ENCODE assay signal across 9 mouse cellular contexts in the genomic region with DNA sequence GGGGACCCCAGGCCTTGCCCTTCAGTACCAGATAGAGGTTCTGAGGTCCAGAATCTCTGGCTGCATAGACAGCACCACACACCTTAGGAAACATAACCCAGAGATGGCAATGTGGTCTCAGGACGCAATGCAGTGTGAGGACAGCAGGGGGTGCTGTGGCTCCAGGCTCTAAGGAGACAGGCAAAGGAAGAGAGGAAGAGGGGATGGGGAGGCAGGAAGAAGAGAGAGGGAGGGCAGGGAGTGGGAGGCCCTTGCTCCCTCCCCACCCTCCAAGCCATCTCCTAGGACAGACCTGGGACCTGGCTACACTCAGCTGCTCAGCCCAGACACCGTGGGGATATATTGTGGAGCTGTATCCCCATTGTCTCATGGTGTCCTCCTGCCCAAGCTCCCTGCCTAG. TPM values are rescaled to one million over a fixed set of nuclear protein-coding genes. Genes with fewer than 3 reads are reported as not detected.
DNase-seq lines count a peak whose midpoint lies in the region; ATAC-seq and TF ChIP-seq lines count a peak whose summit lies in the region.
"Had no signal": no experiment of that assay in that cellular context is flagged by ENCODE, and none has a peak within 500 bp of the region (broad histone marks: within the 10 kb centered on the region; RNA-seq: fewer than 3 reads in every experiment).

No protein-coding gene starts in this region.

- H3K36me3 ChIP-seq in kidney, embryonic 15.5 days: no peaks in the 10 kb centered on the region
- no peaks in the 10 kb centered on the region for H3K36me3 ChIP-seq in liver, embryonic 11.5 days (ENCODE audit: control insufficient read depth, insufficient read depth, low read length)
- no peaks in the 10 kb centered on the region for H3K36me3 ChIP-seq in myocyte (ENCODE audit: control insufficient read depth, insufficient read depth)
- H3K36me3 ChIP-seq: limb, embryonic 15.5 days had no signal

- intact Hi-C loops in heart, postnatal 25 days (cut with DNase I): loop anchor here (2.0 to 5.0 kb wide), 5 partner anchors 110 to 705 kb away; a partner anchor contains a TSS

- WGBS in kidney, embryonic 15.5 days: 21% methylated on average over 2 of the region's 2 CpGs
- 17% methylated on average over 2 of the region's 2 CpGs for WGBS in liver, embryonic 11.5 days

- TF ChIP-seq POLR2A in cortical plate, adult 2 months (IDR thresholded peaks at IDR 0.05; ENCODE audit: extremely low read depth, insufficient read depth, low read length): no peak
- no peak for TF ChIP-seq POLR2A in myocyte (IDR thresholded peaks at IDR 0.05; ENCODE audit: insufficient read length, low read depth)

- no peak overlapping the region for H3K4me2 ChIP-seq in kidney, embryonic 15.5 days
- no peak overlapping the region for H3K4me2 ChIP-seq in liver, embryonic 11.5 days
- peak overlapping the region; percentile 25 for H3K4me2 ChIP-seq in myocyte (ENCODE audit: low read depth)
- H3K4me2 ChIP-seq: limb, embryonic 15.5 days had no signal

- H3K9ac ChIP-seq in kidney, embryonic 15.5 days: no peak overlapping the region
- no peak overlapping the region for H3K9ac ChIP-seq in liver, embryonic 11.5 days (ENCODE audit: low read depth, low read length)
- H3K9ac ChIP-seq: limb, embryonic 15.5 days had no signal

- peak; percentile 99 for TF ChIP-seq CTCF in cortical plate, adult 2 months (IDR thresholded peaks at IDR 0.05; ENCODE audit: extremely low read depth, insufficient read depth, low read length)

- H3ac ChIP-seq in myocyte (ENCODE audit: control insufficient read depth, insufficient read length): no peak overlapping the region

- peaks cover 3% of the 10 kb centered on the region; the same call in 1 of the 2 replicates for H3K4me1 ChIP-seq in cortical plate, adult 2 months (ENCODE audit: control insufficient read depth, insufficient read depth, low read length)
- H3K4me1 ChIP-seq in kidney, embryonic 15.5 days: peaks cover 22% of the 10 kb centered on the region
- peaks cover 14% of the 10 kb centered on the region for H3K4me1 ChIP-seq in liver, embryonic 11.5 days (replicated peaks; ENCODE audit: control insufficient read depth, insufficient read depth, low read length)

- DNase-seq in heart, adult 11 months: peak; percentile 96
- DNase-seq in heart, postnatal 25 days (ENCODE audit: low spot score): no peak
- peak; percentile 54 to 68 for DNase-seq in gastrocnemius, postnatal 4 days (ENCODE audit: low spot score in 2 of 2)
- peak; percentile 74 for DNase-seq in liver, embryonic 11.5 days (ENCODE audit: low spot score)
- DNase-seq in spleen, postnatal 36 days (ENCODE audit: low spot score in 2 of 2): peak; percentile 35 to 48

- no peak overlapping the region for H3K27ac ChIP-seq in cortical plate, adult 2 months (ENCODE audit: insufficient read depth, low read length)
- H3K27ac ChIP-seq in kidney, embryonic 15.5 days: no peak overlapping the region
- no peak overlapping the region for H3K27ac ChIP-seq in liver, embryonic 11.5 days (ENCODE audit: low read depth, low read length)
- H3K27ac ChIP-seq: limb, embryonic 15.5 days had no signal

- no peaks in the 10 kb centered on the region for H3K27me3 ChIP-seq in kidney, embryonic 15.5 days
- 0 out of 2 replicates have a peak, but pooled peaks cover 2% of the 10 kb centered on the region for H3K27me3 ChIP-seq in liver, embryonic 11.5 days (replicated peaks; ENCODE audit: control insufficient read depth, insufficient read depth, low read length)
- no peaks in the 10 kb centered on the region for H3K27me3 ChIP-seq in myocyte (ENCODE audit: control insufficient read depth, insufficient read depth, insufficient read length)
- H3K27me3 ChIP-seq: limb, embryonic 15.5 days had no signal

- ATAC-seq in kidney, embryonic 15.5 days (replicated peaks; ENCODE audit: low FRiP score): peak; percentile 43; the same call in 1 of the 2 replicates
- ATAC-seq in liver, embryonic 11.5 days (replicated peaks; ENCODE audit: low FRiP score): peak; percentile 33; the same call in 1 of the 2 replicates

- H3K4me3 ChIP-seq in cortical plate, adult 2 months (ENCODE audit: insufficient read depth, low read length): no peak overlapping the region
- H3K4me3 ChIP-seq in kidney, embryonic 15.5 days (replicated peaks): no peak overlapping the region
- H3K4me3 ChIP-seq in liver, embryonic 11.5 days (ENCODE audit: low read depth, low read length): no peak overlapping the region
- no peak overlapping the region for H3K4me3 ChIP-seq in myocyte
- H3K4me3 ChIP-seq: limb, embryonic 15.5 days had no signal

- no peaks in the 10 kb centered on the region for H3K79me2 ChIP-seq in myocyte (ENCODE audit: control insufficient read depth, insufficient read depth)

- H3K9me3 ChIP-seq in kidney, embryonic 15.5 days (replicated peaks): no peaks in the 10 kb centered on the region
- no peaks in the 10 kb centered on the region for H3K9me3 ChIP-seq in liver, embryonic 11.5 days (ENCODE audit: control insufficient read depth, low read length)
- H3K9me3 ChIP-seq: limb, embryonic 15.5 days had no signal

TF ChIP-seq in myocyte, 11 proteins besides CTCF, POLR2A, EP300 and RAD21:
- TF ChIP-seq POLR2AphosphoS2 (IDR thresholded peaks at IDR 0.05; ENCODE audit: insufficient read length, low read depth): no peak
- TF ChIP-seq MAX (IDR thresholded peaks at IDR 0.05; ENCODE audit: low read depth): no peak
- TF ChIP-seq MYOD1 (IDR thresholded peaks at IDR 0.05; ENCODE audit: control insufficient read depth in 1 of 3, insufficient read length in 2 of 3, low read depth in 2 of 3): no peak
- no peak for TF ChIP-seq TCF3 (IDR thresholded peaks at IDR 0.05; ENCODE audit: insufficient read length, low read depth)
- TF ChIP-seq REST (IDR thresholded peaks at IDR 0.05; ENCODE audit: insufficient read depth, insufficient read length): no peak
- no peak for TF ChIP-seq CEBPB (IDR thresholded peaks at IDR 0.05; ENCODE audit: insufficient read depth, poor library complexity, severe bottlenecking)
- no peak for TF ChIP-seq E2F4 (IDR thresholded peaks at IDR 0.05; ENCODE audit: insufficient read depth)
- no peak for TF ChIP-seq TCF12 (IDR thresholded peaks at IDR 0.05; ENCODE audit: insufficient read depth, poor library complexity, severe bottlenecking)
- no peak for TF ChIP-seq MYOG (IDR thresholded peaks at IDR 0.05; ENCODE audit: control insufficient read depth in 1 of 3, insufficient read depth in 1 of 3, insufficient read length in 2 of 3, low read depth in 2 of 3)
- TF ChIP-seq USF1 (IDR thresholded peaks at IDR 0.05; ENCODE audit: low read depth): no peak
- TF ChIP-seq SRF (IDR thresholded peaks at IDR 0.05; ENCODE audit: control insufficient read depth, insufficient read length, low read depth): no peak
TF ChIP-seq in myocyte: peak in this region for 0.

RNA-seq across cellular contexts. Expression of a gene that starts 25.5 kb away (rescaled TPM):
- 10 to 100 TPM; 36.4 to 37.2 TPM for total RNA-seq in heart, postnatal 25 days (2021)
- polyA plus RNA-seq in cortical plate, adult 2 months (2012; rRNA removed): 98.9 and 105 TPM in 2 replicates
- total RNA-seq in gastrocnemius, postnatal 4 days (2021): 10 to 100 TPM; 23.4 to 27.2 TPM
- polyA plus RNA-seq in kidney, embryonic 15.5 days (2015; fragmentation: Nextera tagmentation; extraction: Ambion mirVana): 68.3 and 75.1 TPM in 2 replicates
- polyA plus RNA-seq in liver, embryonic 11.5 days (2014; fragmentation: Nextera tagmentation; extraction: Ambion mirVana): 55.1 and 56.7 TPM in 2 replicates
- 27.3 TPM for polyA plus RNA-seq in myocyte (2012; fragmentation: generic; extraction: Trizol)

RNA-seq across cellular contexts. Expression of a gene that starts 29.0 kb away (rescaled TPM):
- total RNA-seq in heart, postnatal 25 days (2021): 1 to 10 TPM; 6.1 to 7.4 TPM
- 4.4 TPM in 2 replicates for polyA plus RNA-seq in cortical plate, adult 2 months (2012; rRNA removed)
- total RNA-seq in gastrocnemius, postnatal 4 days (2021): 10 to 100 TPM; 37.2 to 44.3 TPM
- polyA plus RNA-seq in kidney, embryonic 15.5 days (2015; fragmentation: Nextera tagmentation; extraction: Ambion mirVana): 145 and 158 TPM in 2 replicates
- polyA plus RNA-seq in liver, embryonic 11.5 days (2014; fragmentation: Nextera tagmentation; extraction: Ambion mirVana): 254 and 284 TPM in 2 replicates
- polyA plus RNA-seq in myocyte (2012; fragmentation: generic; extraction: Trizol): 42.1 TPM

RNA-seq across cellular contexts. Expression of a gene that starts 52.8 kb away (rescaled TPM):
- total RNA-seq in heart, postnatal 25 days (2021): 10 to 100 TPM; 16.5 to 16.8 TPM
- polyA plus RNA-seq in cortical plate, adult 2 months (2012; rRNA removed): 381 and 408 TPM in 2 replicates
- 10 to 100 TPM; 73.0 to 75.8 TPM for total RNA-seq in gastrocnemius, postnatal 4 days (2021)
- polyA plus RNA-seq in kidney, embryonic 15.5 days (2015; fragmentation: Nextera tagmentation; extraction: Ambion mirVana): 43.2 and 55.0 TPM in 2 replicates
- polyA plus RNA-seq in liver, embryonic 11.5 days (2014; fragmentation: Nextera tagmentation; extraction: Ambion mirVana): 9.1 and 10.7 TPM in 2 replicates
- 3.4 TPM for polyA plus RNA-seq in myocyte (2012; fragmentation: generic; extraction: Trizol)
